Mouse (Mus musculus) testis, adult 2 months (tissue): ENCODE measurements around the gene Irgc1.
A peak's percentile ranks its signal among the peaks of the same experiment; 100 is the strongest.

Source experiments
- CTCF ChIP-seq: fragments of 200-500 bp; IDR thresholded peaks from 2 replicates; pipeline ENCODE4 v1.5.1; 2012; ENCODE audit warnings: low read depth, mild to moderate bottlenecking, inconsistent platforms, low read length, moderate library complexity; ENCODE audit not compliant: control insufficient read depth, insufficient read depth, insufficient replicate concordance
- POLR2A ChIP-seq: fragments of 200-500 bp; IDR thresholded peaks from 2 replicates; pipeline ENCODE4 v1.6.1; 2012; ENCODE audit warnings: low read depth, mild to moderate bottlenecking, inconsistent platforms, low read length, moderate library complexity; ENCODE audit not compliant: control insufficient read depth

GRCm38 (mm10) chr7:24430551-24431345 is 21.3 kb downstream of the Irgc1 start:
- TF ChIP-seq CTCF (no peak), POLR2A (peak; percentile 4; the same call in 1 of the 2 replicates)
